Mouse (Mus musculus): ENCODE results near the gene Zcchc10. TPM values are rescaled to one million over a fixed set of nuclear protein-coding genes. Genes with fewer than 3 reads are reported as not detected.

Gene Zcchc10
- total RNA-seq, 1 experiment, result 12.9 TPM

DNA sequence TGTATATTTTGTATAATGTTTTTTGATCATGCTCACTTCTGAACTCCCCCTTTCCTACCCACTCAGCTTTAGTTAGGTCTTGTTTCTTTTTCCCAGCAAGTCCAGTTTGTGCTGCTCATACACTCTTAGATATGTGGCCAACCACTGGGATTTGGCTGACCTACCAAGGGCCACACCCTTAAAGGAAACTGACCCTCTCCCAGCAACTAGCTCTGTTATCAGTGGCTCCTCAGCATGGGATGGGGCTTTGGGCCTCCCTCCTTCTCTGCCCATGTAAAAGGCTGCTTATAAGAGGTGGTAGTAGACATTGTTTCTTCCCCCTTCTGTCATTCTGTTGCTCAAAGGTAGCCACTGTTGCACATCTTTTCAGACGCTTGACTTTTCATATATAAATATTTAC lies 54.4 kb downstream of the Zcchc10 start:
- Histone ChIP-seq H3K4me3 (ENCODE audit: insufficient read depth in 1 of 2, low read depth in 1 of 2, low read length in 2 of 2, poor library complexity in 1 of 2, severe bottlenecking in 1 of 2) (no peak overlapping the region), H3K4me1 (ENCODE audit: control insufficient read depth in 2 of 2, insufficient read depth in 2 of 2, low read length in 2 of 2, poor library complexity in 1 of 2) (no peaks in the 10 kb centered on the region), H3K9me3 (ENCODE audit: control insufficient read depth, insufficient read depth, low read depth, low read length) (no peaks in the 10 kb centered on the region), H3K36me3 (ENCODE audit: control insufficient read depth, insufficient read depth, low read length, poor library complexity, severe bottlenecking) (peaks cover 8% of the 10 kb centered on the region), H3K9ac (ENCODE audit: insufficient read depth, low read depth, low read length, poor library complexity, severe bottlenecking) (no peak overlapping the region), H3K27ac (ENCODE audit: insufficient read depth, low read depth, low read length, poor library complexity, severe bottlenecking) (no peak overlapping the region)
- DNase-seq (ENCODE audit: low read depth, low spot score), result no peak
- in situ Hi-C loops (cut with MboI; ENCODE audit: low sequenced_read_pairs in 2 of 2, unreplicated experiment in 2 of 2), result no loop called here
- TF ChIP-seq HCFC1 (IDR thresholded peaks at IDR 0.05; ENCODE audit: borderline replicate concordance, insufficient read depth, low read length), result no peak
- no peak for TF ChIP-seq MAFK (IDR thresholded peaks at IDR 0.05; ENCODE audit: insufficient read depth, low read depth, low read length)
- no peak for TF ChIP-seq ZNF384 (IDR thresholded peaks at IDR 0.05; ENCODE audit: low read depth, low read length)
- no peak for TF ChIP-seq ZC3H11A (IDR thresholded peaks at IDR 0.05; ENCODE audit: borderline replicate concordance, low read depth, low read length)
- TF ChIP-seq CHD2 (IDR thresholded peaks at IDR 0.05; ENCODE audit: low read depth, low read length), result no peak

Other genes starting within 250 kb of the Zcchc10 start
- 182 and 280 TPM in 2 replicates for gene Hspa4, start 24.2 kb upstream of the Zcchc10 start, total RNA-seq (2012; rRNA removed)
- gene Aff4, start 26.2 kb downstream of the Zcchc10 start, total RNA-seq (2012; rRNA removed), result 82.2 and 97.2 TPM in 2 replicates
- not detected in 2 replicates for gene Leap2, start 98.5 kb downstream of the Zcchc10 start, total RNA-seq (2012; rRNA removed)
- gene Uqcrq, start 106.2 kb downstream of the Zcchc10 start, total RNA-seq (2012; rRNA removed), result 57.8 and 76.9 TPM in 2 replicates
- 0.21 and 0.45 TPM in 2 replicates for gene Gdf9, start 106.3 kb downstream of the Zcchc10 start, total RNA-seq (2012; rRNA removed)
- gene Gm10447, start 132.4 kb downstream of the Zcchc10 start, total RNA-seq (2012; rRNA removed), result not detected in 2 replicates
- gene Shroom1, start 132.5 kb downstream of the Zcchc10 start, total RNA-seq (2012; rRNA removed), result 0.74 and 1.7 TPM in 2 replicates
- gene Gm9837, start 145.8 kb downstream of the Zcchc10 start, total RNA-seq (2012; rRNA removed), result not detected in 2 replicates
- gene Gm9945, start 155.5 kb downstream of the Zcchc10 start, total RNA-seq (2012; rRNA removed), result not detected in 2 replicates
- gene Sowaha, start 155.6 kb downstream of the Zcchc10 start, total RNA-seq (2012; rRNA removed), result 0.11 and 0.13 TPM in 2 replicates
- gene Sept8, start 194.6 kb downstream of the Zcchc10 start, total RNA-seq (2012; rRNA removed), result 14.3 and 16.8 TPM in 2 replicates
- 10.7 and 11.1 TPM in 2 replicates for gene Kif3a, start 242.7 kb downstream of the Zcchc10 start, total RNA-seq (2012; rRNA removed)

All from ES-E14 (cell line).